Mouse (Mus musculus) MEL (cell line): ENCODE results near the gene Ptpre. TPM values are rescaled to one million over a fixed set of nuclear protein-coding genes. Genes with fewer than 3 reads are reported as not detected.

ENCODE experiments used
- DNase-seq: peaks from one replicate; pipeline ENCODE4 v3.0.0; 2011; ENCODE audit warnings: low read depth, low spot score
- H3K27ac ChIP-seq: 2 replicates; pipeline ENCODE4 v1.5.1; 2012; ENCODE audit warnings: low read depth, mild to moderate bottlenecking, control low read depth, low read length, moderate library complexity; ENCODE audit not compliant: control insufficient read depth
- H3K27me3 ChIP-seq, 2 experiments: fragments of 150-350 bp in 1 of 2; sonication (generic) in 1 of 2; 2 replicates each; pipeline ENCODE4 v1.6.1; 2012; ENCODE audit warnings: low read length in 2 of 2, mild to moderate bottlenecking in 2 of 2, improper control_type of control experiment in 1 of 2, moderate library complexity in 1 of 2; ENCODE audit not compliant: insufficient read depth in 2 of 2, control insufficient read depth in 1 of 2
- H3K36me3 ChIP-seq, 2 experiments: 2 replicates each; pipeline ENCODE4 v1.6.1; 2012 to 2014; ENCODE audit warnings: low read length in 2 of 2, improper control_type of control experiment in 1 of 2, inconsistent platforms in 1 of 2, mild to moderate bottlenecking in 1 of 2; ENCODE audit not compliant: insufficient read depth in 2 of 2, control insufficient read depth in 1 of 2
- H3K4me1 ChIP-seq, 2 experiments: fragments of 150-350 bp in 1 of 2; sonication (generic) in 1 of 2; 2 replicates each; pipeline ENCODE4 v1.6.1; 2012; ENCODE audit warnings: low read length in 2 of 2, improper control_type of control experiment in 1 of 2, mild to moderate bottlenecking in 1 of 2; ENCODE audit not compliant: insufficient read depth in 2 of 2, control insufficient read depth in 1 of 2
- H3K4me3 ChIP-seq, 2 experiments: fragments of 150-350 bp in 1 of 2; sonication (generic) in 1 of 2; 2 replicates each; pipeline ENCODE4 v1.5.1; 2012; ENCODE audit warnings: low read depth in 2 of 2, low read length in 2 of 2, mild to moderate bottlenecking in 2 of 2, moderate library complexity in 2 of 2, control low read depth in 1 of 2, improper control_type of control experiment in 1 of 2; ENCODE audit not compliant: control insufficient read depth in 1 of 2, insufficient read depth in 1 of 2
- H3K79me2 ChIP-seq: 2 replicates; pipeline ENCODE4 v1.6.1; 2012; ENCODE audit warnings: mild to moderate bottlenecking, low read length, moderate library complexity; ENCODE audit not compliant: control insufficient read depth, poor library complexity, insufficient read depth
- H3K9ac ChIP-seq: 2 replicates; pipeline ENCODE4 v1.6.1; 2012; ENCODE audit warnings: low read depth, mild to moderate bottlenecking, control low read depth, low read length, moderate library complexity; ENCODE audit not compliant: control insufficient read depth, poor library complexity, severe bottlenecking
- H3K9me3 ChIP-seq: fragments of 150-350 bp; sonication (generic); replicated peaks from 2 replicates; pipeline ENCODE4 v1.6.1; 2012; ENCODE audit warnings: mild to moderate bottlenecking, low read length, improper control_type of control experiment, moderate library complexity; ENCODE audit not compliant: insufficient read depth
- BHLHE40 ChIP-seq: IDR thresholded peaks from 2 replicates; pipeline ENCODE4 v1.6.1; 2012; ENCODE audit warnings: low read depth, mild to moderate bottlenecking, inconsistent platforms, low read length, improper control_type of control experiment, borderline replicate concordance
- CTCF ChIP-seq, 3 experiments: IDR thresholded peaks in 2 of 3; conservative IDR thresholded peaks in 1 of 3; 2 replicates each; pipeline ENCODE4 v1.5.1; 2011 to 2012; ENCODE audit warnings: low read length in 3 of 3, low read depth in 2 of 3, mild to moderate bottlenecking in 2 of 3, improper control_type of control experiment in 1 of 3, inconsistent platforms in 1 of 3, mixed read lengths in 1 of 3, moderate library complexity in 1 of 3; ENCODE audit not compliant: control insufficient read depth in 1 of 3, insufficient read depth in 1 of 3, poor library complexity in 1 of 3, severe bottlenecking in 1 of 3
- E2F4 ChIP-seq: IDR thresholded peaks from 2 replicates; pipeline ENCODE4 v1.6.1; 2011; ENCODE audit warnings: low read depth, low read length, improper control_type of control experiment, borderline replicate concordance
- GATA1 ChIP-seq: IDR thresholded peaks from 2 replicates; pipeline ENCODE4 v1.6.1; 2011; ENCODE audit warnings: low read depth, low read length, improper control_type of control experiment
- HCFC1 ChIP-seq: IDR thresholded peaks from 2 replicates; pipeline ENCODE4 v1.6.1; 2012; ENCODE audit warnings: low read depth, mild to moderate bottlenecking, inconsistent platforms, low read length, improper control_type of control experiment, moderate library complexity
- JUND ChIP-seq: IDR thresholded peaks from 2 replicates; pipeline ENCODE4 v1.6.1; 2011; ENCODE audit warnings: low read depth, mild to moderate bottlenecking, improper control_type of control experiment, low read length
- KAT2A ChIP-seq: conservative IDR thresholded peaks from 2 replicates; pipeline ENCODE4 v1.6.1; 2012; ENCODE audit warnings: low read depth, low read length, improper control_type of control experiment, inconsistent platforms
- MAFK ChIP-seq: IDR thresholded peaks from 2 replicates; pipeline ENCODE4 v1.6.1; 2011; ENCODE audit warnings: low read depth, mild to moderate bottlenecking, low read length, improper control_type of control experiment, borderline replicate concordance
- MAX ChIP-seq: IDR thresholded peaks from 2 replicates; pipeline ENCODE4 v1.6.1; 2011; ENCODE audit warnings: low read length, improper control_type of control experiment
- MYB ChIP-seq: IDR thresholded peaks from 2 replicates; pipeline ENCODE4 v1.6.1; 2011; ENCODE audit warnings: mild to moderate bottlenecking, low read depth, low read length, improper control_type of control experiment
- NELFE ChIP-seq: IDR thresholded peaks from 2 replicates; pipeline ENCODE4 v1.6.1; 2011; ENCODE audit warnings: low read depth, low read length, improper control_type of control experiment
- NRF1 ChIP-seq: IDR thresholded peaks from 2 replicates; pipeline ENCODE4 v1.6.1; 2014; ENCODE audit warnings: low read depth, mild to moderate bottlenecking, inconsistent platforms, low read length, improper control_type of control experiment, moderate library complexity; ENCODE audit not compliant: poor library complexity, insufficient read depth, severe bottlenecking
- POLR2A ChIP-seq, 2 experiments: IDR thresholded peaks; 2 replicates each; pipeline ENCODE4 v1.6.1; 2011 to 2012; ENCODE audit warnings: low read length in 2 of 2, mild to moderate bottlenecking in 2 of 2, control low read depth in 1 of 2, improper control_type of control experiment in 1 of 2, low read depth in 1 of 2, moderate library complexity in 1 of 2; ENCODE audit not compliant: control insufficient read depth in 1 of 2, insufficient read depth in 1 of 2, poor library complexity in 1 of 2
- POLR2AphosphoS5 ChIP-seq: IDR thresholded peaks from 2 replicates; pipeline ENCODE4 v1.6.1; 2012; ENCODE audit warnings: low read depth, borderline replicate concordance, mild to moderate bottlenecking, inconsistent platforms, low read length, moderate library complexity, mixed read lengths
- RAD21 ChIP-seq: IDR thresholded peaks from 2 replicates; pipeline ENCODE4 v1.6.1; 2011; ENCODE audit warnings: mild to moderate bottlenecking, low read depth, low read length, improper control_type of control experiment
- RCOR1 ChIP-seq: IDR thresholded peaks from 2 replicates; pipeline ENCODE4 v1.6.1; 2012; ENCODE audit warnings: low read depth, mild to moderate bottlenecking, inconsistent platforms, low read length, improper control_type of control experiment
- SMC3 ChIP-seq: IDR thresholded peaks from 2 replicates; pipeline ENCODE4 v1.6.1; 2011; ENCODE audit warnings: low read depth, low read length, improper control_type of control experiment
- TBP ChIP-seq: IDR thresholded peaks from 2 replicates; pipeline ENCODE4 v1.8.0; 2011; ENCODE audit warnings: low read depth, low read length, improper control_type of control experiment
- TCF12 ChIP-seq: IDR thresholded peaks from 2 replicates; pipeline ENCODE4 v1.6.1; 2014; ENCODE audit warnings: low read depth, mild to moderate bottlenecking, inconsistent platforms, low read length, improper control_type of control experiment, moderate library complexity
- USF2 ChIP-seq, 2 experiments: IDR thresholded peaks; 2 replicates each; pipeline ENCODE4 v1.6.1; 2011 to 2012; ENCODE audit warnings: improper control_type of control experiment in 2 of 2, low read length in 2 of 2, borderline replicate concordance in 1 of 2, inconsistent platforms in 1 of 2, low read depth in 1 of 2, mild to moderate bottlenecking in 1 of 2; ENCODE audit not compliant: insufficient read depth in 1 of 2
- ZKSCAN1 ChIP-seq: IDR thresholded peaks from 2 replicates; pipeline ENCODE4 v1.6.1; 2012; ENCODE audit warnings: low read depth, mild to moderate bottlenecking, inconsistent platforms, low read length, improper control_type of control experiment, moderate library complexity
- ZMIZ1 ChIP-seq: IDR thresholded peaks from 2 replicates; pipeline ENCODE4 v1.6.1; 2012; ENCODE audit warnings: low read depth, mild to moderate bottlenecking, inconsistent platforms, low read length, improper control_type of control experiment, moderate library complexity
- ZNF384 ChIP-seq: IDR thresholded peaks from 2 replicates; pipeline ENCODE4 v1.6.1; 2012; ENCODE audit warnings: low read depth, mild to moderate bottlenecking, inconsistent platforms, low read length, improper control_type of control experiment
- polyA plus RNA-seq, 2 experiments: library from polyadenylated mRNA; stranded (reverse) in 1 of 2; unstranded in 1 of 2; fragments of >175 nt in 1 of 2; fragments of >200 nt in 1 of 2; gene quantifications; 2 replicates each; pipeline versions ENCODE4 v1.2.1 to v1.2.4; 2012; ENCODE audit warnings: low replicate concordance in 2 of 2, low read depth in 1 of 2; ENCODE audit not compliant: insufficient read length in 2 of 2, insufficient read depth in 1 of 2, missing spikeins in 1 of 2
- total RNA-seq: library from RNA; depleted of rRNA; stranded (reverse); fragments of 300-350 nt; gene quantifications from 2 replicates; pipeline ENCODE4 v1.2.3, GENCODE M21; 2012

Ptpre gene
- total and polyA plus RNA-seq, 3 experiments: 4.9 to 12.9 TPM; not detected in 1

- peak; percentile 55; the same call in 1 of the 2 replicates for TF ChIP-seq ZMIZ1
- TF ChIP-seq POLR2A (IDR thresholded peaks at IDR 0.05; ENCODE audit: control insufficient read depth in 1 of 2, insufficient read depth in 1 of 2, low read depth in 1 of 2, low read length in 2 of 2, poor library complexity in 1 of 2): peak in 1 of 2 experiments; percentile 50; a peak in 1 of 4 replicates
- TF ChIP-seq JUND: no peak
- TF ChIP-seq NRF1: no peak
- TF ChIP-seq RAD21: no peak
- TF ChIP-seq BHLHE40: 0 out of 2 replicates have a peak, but pooled peaks have one; percentile 23
- no peak for TF ChIP-seq POLR2AphosphoS5
- TF ChIP-seq MYB: peak; percentile 39; the same call in 1 of the 2 replicates
- TF ChIP-seq TBP: peak; percentile 74
- TF ChIP-seq RCOR1: 0 out of 2 replicates have a peak, but pooled peaks have one; percentile 7
- TF ChIP-seq HCFC1: no peak
- TF ChIP-seq USF2 (IDR thresholded peaks at IDR 0.05; ENCODE audit: borderline replicate concordance in 1 of 2, insufficient read depth in 1 of 2, low read depth in 1 of 2, low read length in 2 of 2): no peak
- TF ChIP-seq KAT2A: no peak
- TF ChIP-seq ZKSCAN1: no peak
- TF ChIP-seq TCF12: peak; percentile 84
- no peak for TF ChIP-seq ZNF384
Observed at GRCm38 (mm10) chr7:135721436-135721992, 184.2 kb downstream of the Ptpre start (continued).

DNA sequence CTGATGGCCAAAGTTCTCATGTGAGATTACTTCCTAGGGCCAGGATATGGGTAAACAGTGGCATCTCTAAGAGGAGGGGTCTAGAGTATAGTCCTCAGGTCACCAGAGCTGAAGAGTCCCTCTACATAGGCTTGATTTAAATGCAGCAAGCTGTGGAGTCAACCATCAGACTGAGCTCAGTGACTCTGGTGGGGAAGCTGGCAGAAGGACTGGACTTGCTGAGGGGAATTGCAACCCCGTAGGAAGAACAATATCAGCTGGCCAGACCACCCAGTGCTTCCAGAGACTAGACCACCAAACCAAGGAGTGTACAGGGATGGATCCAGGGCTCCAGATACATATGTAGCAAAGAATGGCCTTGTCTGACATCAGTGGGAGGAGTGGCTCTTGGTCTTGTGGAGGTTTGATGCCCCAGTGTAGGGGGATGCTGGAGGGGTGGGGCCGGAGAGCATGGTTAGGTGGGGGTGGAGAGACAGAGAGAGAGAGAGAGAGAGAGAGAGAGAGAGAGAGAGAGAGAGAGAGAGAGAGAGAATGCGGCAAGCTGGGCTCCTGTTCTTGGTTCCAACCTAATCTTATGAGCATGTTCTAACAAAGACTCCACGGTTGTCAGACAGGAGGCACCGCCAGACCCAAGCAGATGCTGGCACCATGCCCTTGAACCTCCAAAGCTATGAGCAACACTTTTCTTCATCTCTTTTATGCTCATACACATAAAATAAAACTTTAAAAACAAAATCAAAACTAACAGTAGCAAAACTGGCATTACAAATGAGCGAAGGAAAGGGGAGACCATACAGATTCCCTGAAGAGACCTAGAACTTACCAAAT is 184.9 kb downstream of the Ptpre start:
- H3K9ac ChIP-seq: peak overlapping the region; percentile 82
- H3K9me3 ChIP-seq: no peaks in the 10 kb centered on the region
- DNase-seq: peak; percentile 58
- H3K27ac ChIP-seq: peak overlapping the region; percentile 92
- peaks cover 0 to 16% of the 10 kb centered on the region in 2 experiments; a peak in 2 of 4 replicates for H3K36me3 ChIP-seq
- no peaks in the 10 kb centered on the region; the same call in none of the 2 replicates for H3K79me2 ChIP-seq
- no peak for TF ChIP-seq MYB
- peak; percentile 5; the same call in 1 of the 2 replicates for TF ChIP-seq E2F4
- TF ChIP-seq MAFK: no peak
- TF ChIP-seq TBP: no peak
- TF ChIP-seq JUND: peak; percentile 91
- no peak for TF ChIP-seq SMC3
- no peak for TF ChIP-seq BHLHE40
- TF ChIP-seq CTCF (IDR thresholded peaks at IDR 0.05 in 2 of 3, conservative IDR thresholded peaks at IDR 0.05 in 1 of 3; ENCODE audit: control insufficient read depth in 1 of 3, insufficient read depth in 1 of 3, low read depth in 2 of 3, low read length in 3 of 3, poor library complexity in 1 of 3, severe bottlenecking in 1 of 3): no peak
- no peak for TF ChIP-seq GATA1
- no peak for TF ChIP-seq RAD21
- no peak for TF ChIP-seq NELFE
- TF ChIP-seq USF2 (IDR thresholded peaks at IDR 0.05; ENCODE audit: borderline replicate concordance in 1 of 2, insufficient read depth in 1 of 2, low read depth in 1 of 2, low read length in 2 of 2): no peak
- no peak for TF ChIP-seq KAT2A
- no peak for TF ChIP-seq MAX
- no peaks in the 10 kb centered on the region for H3K27me3 ChIP-seq
- peaks cover 10 to 12% of the 10 kb centered on the region in 2 experiments for H3K4me1 ChIP-seq
- peak overlapping the region; percentile 48 to 59 for H3K4me3 ChIP-seq
